Mouse (Mus musculus) Muller cell, postnatal 12 days (primary cell): ENCODE results near the gene Lamtor3.
"Not testable (repeated sequence)": the region's sequence is repeated elsewhere in the genome, so short reads cannot be mapped to it uniquely, and the experiment has no call there.

Experiments
- DNase-seq: peaks from one replicate; pipeline ENCODE4 v3.0.0-alpha.2; 2015; ENCODE audit errors: inconsistent ontology term

Lamtor3 gene

GRCm38 (mm10) chr3:137933986-137934385, 15.7 kb downstream of the Lamtor3 start:
- no peak for DNase-seq

DNA sequence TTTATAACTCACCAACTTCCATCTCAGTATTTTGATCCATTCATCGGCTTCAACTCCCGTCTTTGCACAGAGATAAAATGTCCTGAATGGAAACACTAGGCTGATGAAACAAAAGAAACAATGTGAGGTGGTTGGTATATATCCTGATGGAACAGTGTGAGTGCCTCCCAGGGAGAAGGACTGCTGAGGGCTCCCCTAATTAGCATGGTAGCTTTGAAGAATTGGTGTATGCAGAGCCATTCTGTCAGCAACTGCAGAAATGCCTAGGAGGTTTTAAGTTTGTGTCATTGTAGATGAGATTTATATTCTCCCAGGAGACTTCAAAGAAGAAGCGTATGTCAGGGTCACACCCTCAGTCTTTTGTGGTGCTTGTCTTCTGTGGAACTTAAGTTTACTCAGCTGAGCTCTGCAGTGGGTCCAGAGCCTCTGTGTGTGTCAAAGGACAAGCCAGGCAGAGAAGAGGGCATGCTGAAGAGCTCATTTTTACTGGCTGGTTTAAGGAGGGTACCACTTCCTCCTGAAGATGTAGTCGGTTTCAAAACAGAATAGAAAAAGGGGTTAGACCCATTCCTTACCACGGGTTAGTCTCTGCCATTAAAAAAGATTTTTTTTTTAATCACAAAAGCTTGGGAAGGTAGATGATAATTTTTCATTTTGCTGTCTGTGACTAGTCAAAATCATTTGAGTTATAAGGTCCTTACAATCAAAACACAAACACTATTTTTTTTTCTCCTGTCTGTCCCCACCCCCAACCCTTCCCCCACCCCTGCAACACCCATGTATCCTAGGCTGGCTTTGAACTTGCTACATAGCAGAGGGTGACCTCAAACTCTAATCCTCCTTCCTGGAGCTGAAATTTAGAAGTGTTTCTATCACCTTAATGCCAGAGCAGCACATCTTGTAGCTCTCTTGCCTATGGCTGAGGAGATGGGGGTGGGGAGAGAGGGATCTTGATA, 17.5 kb downstream of the Lamtor3 start:
- DNase-seq = no peak

- no peak for DNase-seq
Measured at GRCm38 (mm10) chr3:137936541-137936940, 18.2 kb downstream of the Lamtor3 start.

DNA sequence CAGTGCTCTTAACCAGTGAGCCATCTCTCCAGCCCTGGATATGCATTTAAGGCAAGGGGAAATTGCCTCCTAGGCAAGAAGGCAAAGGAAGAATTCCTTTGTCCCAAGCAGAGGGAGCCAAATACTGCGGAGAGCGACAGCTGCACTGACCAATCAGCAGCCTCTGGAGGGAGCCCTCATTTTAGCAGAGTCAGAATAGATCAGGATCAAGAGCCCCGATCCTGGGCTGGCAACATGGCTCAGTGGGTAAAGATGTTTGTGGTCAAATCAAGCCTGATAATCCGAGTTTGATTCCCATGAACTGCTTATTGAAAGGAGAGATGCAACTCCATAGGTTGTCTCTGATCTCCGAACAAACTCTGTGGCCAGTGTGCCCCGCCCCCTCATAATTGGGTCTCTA, 20.3 kb downstream of the Lamtor3 start:
- DNase-seq = peak; percentile 63

DNA sequence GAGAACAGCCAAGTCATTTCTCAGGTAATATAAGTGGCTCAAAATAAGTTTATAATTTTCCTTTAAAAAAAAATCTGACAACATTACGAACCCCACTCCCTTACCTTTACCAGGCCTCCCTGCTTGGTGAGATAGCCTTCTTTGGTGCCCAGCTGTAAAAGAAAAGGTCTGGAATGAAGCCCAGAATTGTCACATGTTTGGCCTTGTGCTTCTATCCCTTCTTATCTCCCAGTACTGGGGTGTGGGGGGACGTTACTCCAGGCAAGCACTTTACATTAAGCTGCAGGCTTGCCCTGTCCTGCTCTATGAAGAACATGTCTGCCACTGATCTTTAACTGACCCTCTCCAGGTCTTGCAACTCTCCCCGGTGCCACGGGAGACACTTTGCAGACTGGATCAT, 22.5 kb downstream of the Lamtor3 start:
- no peak for DNase-seq

- DNase-seq = no peak
Measured at GRCm38 (mm10) chr3:137941555-137941954, 23.2 kb downstream of the Lamtor3 start.

- no peak for DNase-seq
Measured at GRCm38 (mm10) chr3:137942098-137942622, 23.9 kb downstream of the Lamtor3 start.

GRCm38 (mm10) chr3:137943737-137944154, 25.4 kb downstream of the Lamtor3 start:
- no peak for DNase-seq

DNA sequence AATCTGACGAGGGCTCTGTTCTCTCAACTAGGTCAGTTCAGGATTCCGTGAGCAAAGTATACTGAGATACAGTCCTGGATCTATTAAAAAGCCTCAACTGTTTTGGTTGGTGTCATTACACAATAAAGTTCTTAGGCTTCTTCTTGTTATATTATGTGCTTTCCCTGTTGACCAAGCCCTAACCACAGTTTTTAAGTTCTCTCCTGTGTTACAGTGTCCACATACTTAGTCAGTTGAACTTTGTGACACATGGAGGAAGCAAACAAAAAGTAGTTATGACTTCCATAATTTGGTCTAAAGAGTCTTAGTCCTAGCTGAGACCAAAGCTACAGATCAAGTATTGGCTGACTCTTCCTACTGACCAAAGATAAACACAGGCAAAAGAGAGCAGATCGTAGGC, 28.5 kb downstream of the Lamtor3 start:
- no peak for DNase-seq

DNA sequence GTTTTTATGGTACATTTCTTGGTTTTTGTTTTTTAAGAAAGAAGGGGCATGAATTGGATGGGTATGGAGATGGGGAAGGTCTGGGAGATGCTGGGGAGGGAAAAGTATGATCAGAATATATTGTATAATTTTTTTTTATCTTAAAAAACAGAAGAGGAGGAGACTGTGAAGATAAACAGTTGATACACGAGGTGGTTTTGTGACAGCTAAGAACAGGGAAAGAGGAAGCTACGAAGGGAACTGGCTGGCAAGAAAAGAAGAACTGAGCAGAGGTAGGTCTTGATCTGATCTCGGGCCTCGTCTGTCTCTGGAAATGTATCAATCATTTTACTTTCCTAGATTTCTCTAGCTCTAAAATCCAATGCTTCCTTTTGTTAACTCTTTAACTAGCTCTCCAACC, 29.2 kb downstream of the Lamtor3 start:
- DNase-seq = no peak

DNA sequence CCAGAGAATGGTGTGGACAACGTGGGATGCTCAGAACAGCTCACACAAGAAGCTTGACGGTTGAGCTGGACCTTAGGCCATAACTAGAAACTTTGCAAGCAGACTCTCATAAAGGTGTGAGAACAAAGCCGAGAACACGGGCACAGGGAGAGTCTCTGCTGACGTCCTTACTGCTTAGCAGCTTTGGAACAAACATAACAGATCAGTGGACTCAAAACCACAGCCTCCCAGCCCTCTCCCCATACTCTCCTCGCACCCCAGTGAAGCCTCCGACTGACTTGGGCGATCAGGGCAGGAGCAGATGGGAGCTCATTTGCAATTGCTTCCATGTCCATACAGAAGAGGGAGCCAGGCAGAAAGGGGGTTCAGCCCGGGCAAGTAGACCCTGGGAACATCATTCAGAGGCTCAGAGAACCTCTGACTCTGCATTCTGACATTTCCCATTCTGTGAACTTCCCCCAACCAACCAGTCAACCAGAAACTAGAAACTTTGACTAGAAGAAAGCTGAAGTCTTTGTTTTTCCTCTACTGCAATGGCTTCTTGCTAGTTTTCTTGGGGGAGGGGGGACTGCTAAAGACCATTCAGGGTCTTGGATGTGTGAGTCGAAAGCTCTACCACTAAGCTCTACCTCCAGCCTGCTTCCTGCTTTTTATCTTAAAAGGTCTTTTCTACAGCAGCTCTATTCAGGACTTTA, 32.0 kb downstream of the Lamtor3 start:
- DNase-seq = no peak

GRCm38 (mm10) chr3:137951302-137951701, 33.0 kb downstream of the Lamtor3 start:
- DNase-seq = not testable (repeated sequence)

- no peak for DNase-seq
Measured at GRCm38 (mm10) chr3:137951819-137952218, 33.5 kb downstream of the Lamtor3 start.

DNA sequence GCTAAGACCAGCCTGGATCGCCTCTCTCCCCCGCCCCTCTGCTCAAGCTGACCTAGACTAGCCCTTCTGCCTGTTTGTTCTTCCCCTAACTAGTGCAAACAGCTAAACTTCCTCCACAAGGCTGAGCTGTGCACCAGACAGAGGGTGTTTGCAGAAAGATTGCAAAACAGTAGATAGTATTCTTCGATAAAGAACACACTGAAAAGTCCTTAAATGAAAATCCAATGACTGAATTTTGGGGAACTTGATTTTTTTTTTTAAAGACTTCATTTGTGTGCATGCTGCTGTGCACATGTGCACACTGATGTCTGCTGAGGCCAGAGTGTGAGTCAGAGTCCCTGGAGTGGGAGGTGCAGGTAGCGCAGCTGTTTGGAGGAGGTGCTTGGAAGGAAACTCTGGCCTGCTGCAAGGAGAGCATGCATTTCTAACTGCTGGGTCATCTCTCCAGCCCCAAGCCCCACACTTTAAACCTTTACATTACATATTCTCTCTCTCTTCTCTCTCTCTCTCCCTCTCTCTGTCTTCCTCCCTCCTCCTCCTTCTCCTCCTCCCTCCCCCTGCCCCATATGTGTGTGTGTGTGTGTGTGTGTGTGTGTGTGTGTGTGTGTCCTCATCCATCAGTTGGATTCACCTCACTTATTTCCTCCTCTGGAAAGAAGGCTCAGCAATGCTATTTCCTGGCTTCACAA, 34.1 kb downstream of the Lamtor3 start:
- peak; percentile 41 for DNase-seq

DNA sequence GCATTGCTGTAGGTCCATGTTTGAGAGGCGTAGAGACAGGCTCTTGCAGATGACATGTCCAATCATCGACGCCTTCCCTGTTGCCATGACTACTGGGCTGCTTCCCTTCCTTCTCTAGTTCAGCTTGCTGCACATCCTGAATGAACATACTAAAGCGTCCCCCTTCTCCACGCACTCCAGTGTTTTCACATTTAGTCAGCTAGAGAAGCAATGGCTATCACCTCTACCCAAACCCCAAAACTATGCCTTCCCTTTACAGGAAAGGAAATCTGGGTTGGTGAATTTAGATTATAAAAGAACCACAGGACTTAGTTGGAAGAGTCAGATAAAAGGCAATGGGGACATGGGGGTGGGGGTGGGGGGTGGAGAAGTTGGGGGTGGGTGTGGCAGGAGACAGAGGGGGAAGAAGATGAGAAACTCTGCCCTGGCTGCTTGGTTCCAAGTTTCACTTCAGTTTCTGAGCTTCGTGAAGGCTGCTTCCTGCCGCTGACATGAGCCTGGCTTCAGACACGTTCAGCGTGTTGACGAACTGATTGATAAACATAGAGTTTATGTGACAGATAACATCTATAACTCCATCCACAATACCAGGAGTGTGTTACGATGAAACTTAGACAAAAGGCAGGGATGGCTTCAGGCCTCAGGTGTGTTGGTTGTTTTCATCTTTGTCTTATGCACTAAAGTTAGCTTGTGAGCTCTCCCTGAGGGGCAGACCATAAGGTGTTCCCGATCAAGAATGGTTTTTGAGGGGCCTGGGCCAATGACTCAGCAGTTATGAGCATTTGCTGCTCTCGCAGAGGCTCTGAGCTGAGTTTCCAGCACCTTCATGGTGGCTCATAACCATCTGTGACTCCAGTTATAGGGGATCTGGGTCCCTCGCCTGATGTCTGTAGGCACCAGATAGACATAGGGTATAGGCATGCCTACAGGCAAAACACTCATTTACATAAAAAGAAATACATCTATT, 34.9 kb downstream of the Lamtor3 start:
- DNase-seq = peak; percentile 29

GRCm38 (mm10) chr3:137954256-137954916, 36.1 kb downstream of the Lamtor3 start:
- DNase-seq = no peak

DNA sequence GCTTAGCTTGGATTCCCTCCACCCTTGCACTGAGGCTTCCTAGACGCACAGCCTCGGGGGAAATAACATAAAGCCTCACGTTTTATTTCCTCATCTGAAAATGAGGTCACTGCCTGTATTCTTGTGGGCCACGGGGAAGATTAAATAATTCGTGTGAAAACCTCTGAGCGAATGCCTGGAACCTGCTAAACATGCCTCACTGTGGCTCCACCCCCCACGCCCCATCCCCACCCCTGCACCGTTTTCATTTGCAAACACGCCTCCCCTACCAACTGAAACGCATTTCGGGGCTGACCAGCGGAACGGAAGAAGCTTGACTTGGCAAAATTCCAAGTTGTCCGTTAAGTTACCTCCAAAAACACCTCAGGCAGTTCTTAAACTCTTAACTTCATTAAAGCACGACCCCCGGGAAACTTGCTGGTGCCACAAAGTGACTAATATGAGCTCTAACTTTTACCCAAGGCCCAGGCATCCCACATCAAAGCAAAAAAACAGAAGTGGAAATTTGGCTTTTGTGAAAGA, 37.3 kb downstream of the Lamtor3 start:
- peak; percentile 50 for DNase-seq

DNA sequence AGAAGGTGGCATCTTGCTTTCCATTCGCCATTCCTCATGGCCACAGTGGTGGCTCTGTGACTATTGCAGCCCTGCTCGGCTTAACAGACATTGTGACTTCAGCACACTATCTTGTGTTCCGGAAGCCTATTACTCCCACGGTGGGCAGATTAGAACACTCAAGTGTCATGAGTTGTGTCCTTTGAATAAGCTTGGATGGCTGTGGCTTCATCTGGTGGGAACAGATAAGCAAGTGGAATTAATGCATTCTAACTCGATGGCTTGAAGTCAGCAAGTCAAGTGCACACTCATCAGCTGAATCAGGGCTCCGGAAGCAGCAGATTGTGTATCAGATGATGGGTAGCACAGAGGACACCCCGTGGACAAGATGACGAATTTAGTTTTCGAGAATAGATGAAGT, 39.6 kb downstream of the Lamtor3 start:
- no peak for DNase-seq

DNA sequence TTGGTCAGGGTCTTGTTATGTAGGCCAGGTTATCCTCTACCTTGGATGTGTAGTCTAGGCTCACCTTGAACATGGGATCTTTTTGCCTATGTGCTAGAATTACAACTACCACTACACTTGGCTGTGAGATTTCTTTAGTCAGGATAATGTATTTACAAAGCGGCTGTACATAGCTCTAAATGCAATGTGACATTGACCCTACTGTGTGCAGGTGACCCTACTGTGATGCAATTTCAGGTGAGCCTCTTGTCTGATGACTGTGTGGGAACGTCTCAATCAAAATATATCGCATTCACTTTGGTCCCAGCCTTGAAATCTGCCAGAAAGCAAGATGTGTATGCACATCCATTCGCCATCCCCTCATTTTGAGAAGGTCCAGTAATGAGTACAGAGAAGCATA, 40.0 kb downstream of the Lamtor3 start:
- no peak for DNase-seq

GRCm38 (mm10) chr3:137959456-137959855, 41.1 kb downstream of the Lamtor3 start:
- DNase-seq = no peak
